Mouse (Mus musculus) right cerebral cortex, adult 2 months (tissue): Measurements from ENCODE around the gene Rab23.
"Not testable (repeated sequence)": the region's sequence is repeated elsewhere in the genome, so short reads cannot be mapped to it uniquely, and the experiment has no call there.

Source experiments
- DNase-seq, 2 experiments: peaks; one replicate each; pipeline ENCODE4 v3.0.0; 2021 to 2022; ENCODE audit warnings: low spot score in 2 of 2

The Rab23 gene

GRCm38 (mm10) chr1:33733044-33733443 is 13.4 kb downstream of the Rab23 start:
- DNase-seq: no peak

- no peak for DNase-seq
Observed at GRCm38 (mm10) chr1:33734001-33734685, 14.5 kb downstream of the Rab23 start.

- no peak for DNase-seq
Observed at GRCm38 (mm10) chr1:33738281-33738680, 18.6 kb downstream of the Rab23 start.

GRCm38 (mm10) chr1:33738681-33739278 is 19.1 kb downstream of the Rab23 start:
- no peak for DNase-seq

- peak; percentile 92 to 93 for DNase-seq
Observed at GRCm38 (mm10) chr1:33739302-33739701, 19.6 kb downstream of the Rab23 start.

GRCm38 (mm10) chr1:33742903-33743302 is 23.2 kb downstream of the Rab23 start:
- DNase-seq: peak; percentile 58 to 63

- DNase-seq: not testable (repeated sequence)
Observed at GRCm38 (mm10) chr1:33744815-33745214, 25.1 kb downstream of the Rab23 start.

GRCm38 (mm10) chr1:33745901-33746300 is 26.2 kb downstream of the Rab23 start:
- DNase-seq: no peak

- no peak for DNase-seq
Observed at GRCm38 (mm10) chr1:33749109-33749508, 29.4 kb downstream of the Rab23 start.

GRCm38 (mm10) chr1:33749709-33750108 is 30.0 kb downstream of the Rab23 start:
- DNase-seq: not testable (repeated sequence)

GRCm38 (mm10) chr1:33751283-33751682 is 31.6 kb downstream of the Rab23 start:
- DNase-seq: peak; percentile 59 to 65

- no peak for DNase-seq
Observed at GRCm38 (mm10) chr1:33754089-33754488, 34.4 kb downstream of the Rab23 start.

GRCm38 (mm10) chr1:33754965-33755735 is 35.5 kb downstream of the Rab23 start:
- no peak for DNase-seq

- DNase-seq: no peak
Observed at GRCm38 (mm10) chr1:33755799-33756198, 36.1 kb downstream of the Rab23 start.

GRCm38 (mm10) chr1:33756258-33757032 is 36.8 kb downstream of the Rab23 start:
- no peak for DNase-seq

- no peak for DNase-seq
Observed at GRCm38 (mm10) chr1:33757033-33757413, 37.3 kb downstream of the Rab23 start.

- DNase-seq: peak; percentile 37 to 53
Observed at GRCm38 (mm10) chr1:33757491-33758041, 37.9 kb downstream of the Rab23 start, which contains the start of gene Bag2. TSS of gene Bag2 (minus strand) at chr1:33757795.

- no peak for DNase-seq
Observed at GRCm38 (mm10) chr1:33758488-33758887, 38.8 kb downstream of the Rab23 start.

- no peak for DNase-seq
Observed at GRCm38 (mm10) chr1:33763826-33764225, 44.1 kb downstream of the Rab23 start.

- no peak for DNase-seq
Observed at GRCm38 (mm10) chr1:33765468-33766080, 45.9 kb downstream of the Rab23 start.
